Mouse (Mus musculus) duodenum, adult 2 months (tissue): ENCODE data around the gene Ccdc142. TPM values are rescaled to one million over a fixed set of nuclear protein-coding genes. Genes with fewer than 3 reads are reported as not detected.

Experiments used
- polyA plus RNA-seq: library from polyadenylated mRNA; depleted of rRNA; stranded (reverse); fragments of >200 nt; gene quantifications from 2 replicates; pipeline ENCODE4 v1.2.3, GENCODE M21; 2012; ENCODE audit warnings: low replicate concordance; rRNA removed

The Ccdc142 gene
- polyA plus RNA-seq, result 10.7 and 21.4 TPM in 2 replicates

GRCm38 (mm10) chr6:83101316-83101687 lies at the start of gene Ccdc142, which contains the start of gene Gm42688:
TSS of gene Ccdc142 (plus strand) at chr6:83101601.
TSS of gene Gm42688 (plus strand) at chr6:83101617.

GRCm38 (mm10) chr6:83054074-83054851 lies 47.1 kb upstream of the Ccdc142 start, which contains the start of gene Aup1:
TSS of gene Aup1 (plus strand) at chr6:83054521.

GRCm38 (mm10) chr6:83054871-83055431 lies 46.5 kb upstream of the Ccdc142 start, which contains the start of gene Htra2:
TSS of gene Htra2 (minus strand) at chr6:83055273.

GRCm38 (mm10) chr6:83057790-83058189 lies 43.6 kb upstream of the Ccdc142 start, which contains the start of gene Dqx1:
TSS of gene Dqx1 (plus strand) at chr6:83057844.

GRCm38 (mm10) chr6:83070247-83070310 lies 31.3 kb upstream of the Ccdc142 start, which contains the start of gene Tlx2:
TSS of gene Tlx2 (minus strand) at chr6:83070293.

GRCm38 (mm10) chr6:83077630-83078323 lies 23.6 kb upstream of the Ccdc142 start, which contains the start of gene Pcgf1:
TSS of gene Pcgf1 (plus strand) at chr6:83077869.

GRCm38 (mm10) chr6:83086121-83087035 lies 15.0 kb upstream of the Ccdc142 start, which contains the start of gene Lbx2:
TSS of gene Lbx2 (plus strand) at chr6:83086367.

GRCm38 (mm10) chr6:83108762-83109668 lies 7.6 kb downstream of the Ccdc142 start, which contains the start of gene Mrpl53:
TSS of gene Mrpl53 (plus strand) at chr6:83109040.

GRCm38 (mm10) chr6:83115011-83115671 lies 13.7 kb downstream of the Ccdc142 start, which contains the start of gene Mogs:
TSS of gene Mogs (plus strand) at chr6:83115496.

GRCm38 (mm10) chr6:83120930-83121862 lies 19.8 kb downstream of the Ccdc142 start, which contains the start of gene Wbp1:
TSS of gene Wbp1 (minus strand) at chr6:83121559.

GRCm38 (mm10) chr6:83125331-83125730 lies 23.9 kb downstream of the Ccdc142 start, which contains the start of gene Ino80b:
TSS of gene Ino80b (minus strand) at chr6:83125431.

GRCm38 (mm10) chr6:83134951-83135513 lies 33.6 kb downstream of the Ccdc142 start, which contains the start of gene Rtkn:
TSS of gene Rtkn (plus strand) at chr6:83135463.

GRCm38 (mm10) chr6:83156259-83156684 lies 54.9 kb downstream of the Ccdc142 start, which contains the start of the genes Wdr54 and 1700003E16Rik:
TSS of gene Wdr54 (minus strand) at chr6:83156397.
TSS of gene 1700003E16Rik (plus strand) at chr6:83156404.

Other genes starting within 250 kb of the Ccdc142 start
- 0.37 and 0.41 TPM in 2 replicates for gene Sema4f, start 161.8 kb upstream of the Ccdc142 start, polyA plus RNA-seq
- 0.46 TPM in 1 of 2 replicates, not detected in the other for gene M1ap, start 154.7 kb upstream of the Ccdc142 start, polyA plus RNA-seq
- gene Dok1, start 68.1 kb upstream of the Ccdc142 start, polyA plus RNA-seq, result 5.2 and 5.9 TPM in 2 replicates
- 0.98 and 1.3 TPM in 2 replicates for gene Loxl3, start 67.4 kb upstream of the Ccdc142 start, polyA plus RNA-seq
- gene Aup1, start 47.1 kb upstream of the Ccdc142 start, polyA plus RNA-seq, result 823 and 950 TPM in 2 replicates
- gene Htra2, start 46.3 kb upstream of the Ccdc142 start, polyA plus RNA-seq, result 24.9 and 33.2 TPM in 2 replicates
- 38.3 and 46.4 TPM in 2 replicates for gene Dqx1, start 43.8 kb upstream of the Ccdc142 start, polyA plus RNA-seq
- gene Tlx2, start 31.3 kb upstream of the Ccdc142 start, polyA plus RNA-seq, result 6.0 and 9.6 TPM in 2 replicates
- gene Pcgf1, start 23.7 kb upstream of the Ccdc142 start, polyA plus RNA-seq, result 6.3 and 8.7 TPM in 2 replicates
- gene Lbx2, start 15.2 kb upstream of the Ccdc142 start, polyA plus RNA-seq, result 1.1 and 1.3 TPM in 2 replicates
- 5.3 and 7.2 TPM in 2 replicates for gene Gm42688, start within 50 bp of the Ccdc142 start, polyA plus RNA-seq
- 55.7 and 58.1 TPM in 2 replicates for gene Mrpl53, start 7.4 kb downstream of the Ccdc142 start, polyA plus RNA-seq
- gene Mogs, start 13.9 kb downstream of the Ccdc142 start, polyA plus RNA-seq, result 51.8 and 63.1 TPM in 2 replicates
- 246 and 297 TPM in 2 replicates for gene Wbp1, start 20.0 kb downstream of the Ccdc142 start, polyA plus RNA-seq
- 48.4 and 118 TPM in 2 replicates for gene Ino80b, start 23.8 kb downstream of the Ccdc142 start, polyA plus RNA-seq
- gene Rtkn, start 33.9 kb downstream of the Ccdc142 start, polyA plus RNA-seq, result 115 and 204 TPM in 2 replicates
- gene Wdr54, start 54.8 kb downstream of the Ccdc142 start, polyA plus RNA-seq, result 1.0 and 1.3 TPM in 2 replicates
- gene 1700003E16Rik, start 54.8 kb downstream of the Ccdc142 start, polyA plus RNA-seq, result 0.15 and 0.22 TPM in 2 replicates
- 119 and 175 TPM in 2 replicates for gene Dctn1, start 64.3 kb downstream of the Ccdc142 start, polyA plus RNA-seq
- gene Slc4a5, start 118.2 kb downstream of the Ccdc142 start, polyA plus RNA-seq, result 31.0 and 32.6 TPM in 2 replicates
- gene Mthfd2, start 224.3 kb downstream of the Ccdc142 start, polyA plus RNA-seq, result 1.2 and 4.1 TPM in 2 replicates
- 14.7 and 20.9 TPM in 2 replicates for gene Mob1a, start 224.4 kb downstream of the Ccdc142 start, polyA plus RNA-seq
- 11.9 and 186 TPM in 2 replicates for gene Bola3, start 247.5 kb downstream of the Ccdc142 start, polyA plus RNA-seq